Mouse (Mus musculus) midbrain, embryonic 10.5 days (tissue): ENCODE data around the gene P2rx6. TPM values are rescaled to one million over a fixed set of nuclear protein-coding genes. Genes with fewer than 3 reads are reported as not detected.

Experiments
- DNase-seq: peaks from one replicate; pipeline ENCODE4 v3.0.0-alpha.2; 2017; ENCODE audit warnings: low spot score
- H3K27ac ChIP-seq: fragments of 300-500 bp; sonication (generic); replicated peaks from 2 replicates; pipeline ENCODE4 v1.5.1; 2016; ENCODE audit warnings: mild to moderate bottlenecking
- H3K27me3 ChIP-seq: fragments of 300-500 bp; sonication (generic); 2 replicates; pipeline ENCODE4 v1.6.1; 2016; ENCODE audit warnings: low read depth, mild to moderate bottlenecking; ENCODE audit not compliant: poor library complexity, severe bottlenecking
- H3K36me3 ChIP-seq: fragments of 300-500 bp; sonication (generic); 2 replicates; pipeline ENCODE4 v1.6.1; 2016; ENCODE audit warnings: mild to moderate bottlenecking, moderate library complexity
- H3K4me1 ChIP-seq: fragments of 300-500 bp; sonication (generic); 2 replicates; pipeline ENCODE4 v1.6.1; 2016
- H3K4me3 ChIP-seq: fragments of 300-500 bp; sonication (generic); 2 replicates; pipeline ENCODE4 v1.5.1; 2016; ENCODE audit warnings: mild to moderate bottlenecking, moderate library complexity
- H3K9me3 ChIP-seq: fragments of 300-500 bp; sonication (generic); replicated peaks from 2 replicates; pipeline ENCODE4 v1.6.1; 2016; ENCODE audit warnings: mild to moderate bottlenecking
- WGBS: fragments of 180-500 bp; shearing (Covaris S2); methylation state at CpG from one replicate; pipeline ENCODE4 v1.1.7; 2016; 5-methylcytosine and 5-hydroxymethylcytosine counted together
- polyA plus RNA-seq: library from polyadenylated mRNA; unstranded; fragments of >200 nt; fragmentation: Nextera tagmentation; extraction: Ambion mirVana; gene quantifications from 2 replicates; pipeline ENCODE4 v1.2.1, GENCODE M21; 2016

The P2rx6 gene
- polyA plus RNA-seq, 1 experiment from 2014 or later, result 0.62 TPM

DNA sequence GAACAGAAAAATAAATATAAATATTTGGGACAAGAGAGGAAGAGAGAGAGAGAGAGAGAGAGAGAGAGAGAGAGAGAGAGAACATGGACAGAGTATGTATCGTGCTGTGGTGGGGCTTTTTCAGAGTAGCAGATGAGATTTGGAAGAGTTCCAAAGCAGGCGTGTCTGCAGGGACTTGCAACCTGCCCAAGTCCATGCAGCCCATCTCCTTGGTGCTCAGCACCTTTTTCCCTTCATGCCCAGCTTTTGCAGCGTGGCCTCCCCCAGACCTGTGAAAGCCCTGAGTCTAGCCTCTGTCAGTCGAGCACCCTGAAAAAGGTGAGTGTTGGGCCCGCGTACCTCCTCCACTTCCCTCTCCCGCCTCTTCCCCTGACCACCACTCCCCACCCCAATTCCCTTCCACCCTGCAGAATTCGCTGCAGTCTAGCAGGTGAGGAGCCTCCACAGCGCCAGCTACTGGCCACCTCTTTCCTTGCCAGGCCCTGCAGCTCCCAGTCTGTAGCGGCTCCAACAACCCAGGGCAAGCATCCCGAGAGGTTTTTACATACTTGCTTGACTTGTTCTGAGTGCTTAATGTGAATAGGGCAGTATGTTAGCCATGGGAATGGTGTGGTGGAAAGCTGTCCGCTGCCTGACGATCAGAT, 56.4 kb downstream of the P2rx6 start:
- WGBS, result 23% methylated on average over 13 of the region's 13 CpGs
- Histone ChIP-seq H3K36me3 (peaks cover 20% of the 10 kb centered on the region), H3K27ac (no peak overlapping the region), H3K27me3 (no peaks in the 10 kb centered on the region; the same call in 1 of the 2 replicates), H3K4me3 (no peak overlapping the region), H3K4me1 (peaks cover 11% of the 10 kb centered on the region), H3K9me3 (no peaks in the 10 kb centered on the region)
- peak; percentile 62 for DNase-seq

DNA sequence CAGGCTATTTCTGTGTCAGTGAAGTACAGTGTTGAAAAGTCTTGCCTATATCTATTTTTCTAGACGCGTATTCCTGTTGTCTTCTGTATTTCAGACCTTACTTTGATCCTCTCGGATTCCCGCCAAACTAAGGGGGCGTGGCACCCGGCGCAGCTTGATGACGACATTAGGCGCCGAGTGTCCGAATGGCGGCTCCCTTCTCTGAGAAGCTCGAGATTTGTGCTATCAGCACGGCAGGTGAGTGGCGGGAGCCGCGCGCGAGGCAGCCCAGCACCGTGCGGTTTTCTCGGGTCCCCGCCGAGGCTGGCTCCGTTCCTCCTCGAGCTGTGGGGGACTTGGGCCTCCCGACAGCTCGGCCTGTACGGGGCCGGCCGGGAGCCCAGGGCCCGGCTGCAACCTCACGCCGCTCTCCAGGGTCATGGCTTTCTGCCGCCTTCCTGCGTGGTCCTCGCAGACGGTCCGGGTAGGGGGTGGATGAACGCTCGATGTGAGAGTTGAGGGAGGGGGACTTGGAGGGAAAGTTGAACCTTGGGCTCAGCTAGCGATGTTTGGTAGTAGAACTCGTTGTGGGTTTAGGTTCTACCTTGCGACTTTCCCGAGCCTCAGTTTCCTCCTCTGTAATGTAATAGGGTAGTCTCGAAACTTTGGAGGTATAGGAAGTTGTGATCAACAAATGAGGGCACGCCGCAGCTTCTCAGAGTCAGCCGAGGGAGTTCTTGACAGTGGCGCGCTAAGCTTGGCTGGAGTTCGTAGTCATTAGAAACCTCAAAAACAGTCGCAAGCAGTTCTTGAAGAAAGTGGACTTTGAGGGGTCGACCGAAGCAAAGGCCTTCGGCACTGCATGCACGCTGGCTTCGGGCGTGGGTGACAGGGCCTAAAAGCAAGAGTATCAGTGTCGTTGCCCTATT, 57.8 kb downstream of the P2rx6 start, which contains the start of gene Smpd4:
Smpd4 (plus strand) TSS at position 157 of the 908 bp plus-strand sequence.
- DNase-seq, result peak; percentile 93

GRCm38 (mm10) chr16:17621936-17622335, 60.3 kb downstream of the P2rx6 start:
- Histone ChIP-seq H3K27me3 (no peaks in the 10 kb centered on the region; the same call in 1 of the 2 replicates), H3K4me1 (peaks cover 11% of the 10 kb centered on the region), H3K4me3 (no peak overlapping the region), H3K36me3 (peaks cover 56% of the 10 kb centered on the region), H3K27ac (no peak overlapping the region), H3K9me3 (no peaks in the 10 kb centered on the region)
- WGBS, result 97% methylated on average over 1 of the region's 1 CpGs
- DNase-seq, result no peak

More for the DNA sequence above, 57.8 kb downstream of the P2rx6 start, which contains the start of gene Smpd4:
- H3K4me1 ChIP-seq, result peaks cover 11% of the 10 kb centered on the region
- no peaks in the 10 kb centered on the region; the same call in 1 of the 2 replicates for H3K27me3 ChIP-seq
- H3K9me3 ChIP-seq, result no peaks in the 10 kb centered on the region
- H3K36me3 ChIP-seq, result peaks cover 34% of the 10 kb centered on the region
- H3K27ac ChIP-seq, result peak within 1 kb of the TSS; percentile 91
- H3K4me3 ChIP-seq, result peak within 1 kb of the TSS; percentile 96
- 3% methylated on average over 60 of the region's 60 CpGs for WGBS

DNA sequence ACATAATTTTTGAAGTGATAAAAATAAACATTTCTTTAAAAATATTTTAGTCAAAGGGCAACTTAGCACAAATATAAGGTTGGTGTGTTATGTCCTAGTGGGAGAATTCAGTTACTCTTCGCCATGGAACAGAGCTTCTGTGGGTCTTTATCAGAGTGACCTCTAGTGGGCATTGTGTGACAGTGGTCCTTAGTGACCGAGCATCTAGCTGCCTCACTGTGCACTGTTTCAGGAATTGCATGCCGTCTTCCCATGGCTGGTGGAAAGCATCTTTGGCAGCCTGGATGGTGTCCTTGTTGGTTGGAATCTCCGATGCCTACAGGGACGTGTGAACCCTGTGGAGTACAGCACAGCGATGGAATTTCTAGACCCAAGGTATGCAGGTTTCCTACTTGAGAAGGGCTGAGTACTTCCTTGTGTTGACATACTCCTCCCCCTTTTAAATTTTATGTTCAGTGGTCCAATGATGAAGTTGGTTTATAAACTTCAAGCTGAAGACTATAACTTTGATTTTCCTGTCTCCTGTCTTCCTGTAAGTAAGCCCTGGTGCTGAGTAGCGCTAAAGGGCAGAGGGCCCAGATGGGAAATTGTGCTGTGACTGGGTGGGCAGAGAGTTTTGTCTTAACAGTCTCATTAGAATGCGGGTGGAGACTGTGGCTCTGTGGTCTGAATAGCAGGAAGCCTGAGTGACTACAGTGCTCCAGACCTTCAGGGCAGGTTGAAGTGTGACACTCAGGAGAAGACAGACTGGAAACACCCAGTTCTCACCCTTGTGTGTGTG, 64.0 kb downstream of the P2rx6 start:
- Histone ChIP-seq H3K4me1 (peaks cover under 1% of the 10 kb centered on the region; the same call in 1 of the 2 replicates), H3K27me3 (no peaks in the 10 kb centered on the region), H3K4me3 (no peak overlapping the region), H3K9me3 (no peaks in the 10 kb centered on the region), H3K36me3 (peaks cover 94% of the 10 kb centered on the region), H3K27ac (no peak overlapping the region)
- DNase-seq, result no peak
- 73% methylated on average over 8 of the region's 8 CpGs for WGBS

DNA sequence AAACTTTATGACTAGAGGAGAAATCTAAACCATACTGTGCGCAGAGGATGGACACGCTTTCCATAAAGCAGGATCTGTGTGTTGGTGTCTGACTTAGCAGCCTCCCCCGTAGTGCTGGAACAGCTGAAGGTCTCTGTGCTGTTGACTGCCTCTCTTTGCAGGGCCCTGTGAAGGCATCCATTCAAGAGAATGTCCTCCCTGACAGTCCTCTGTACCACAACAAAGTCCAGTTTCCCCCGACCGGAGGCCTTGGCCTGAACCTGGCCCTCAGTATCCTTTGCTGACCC, 64.5 kb downstream of the P2rx6 start:
- Histone ChIP-seq H3K4me3 (no peak overlapping the region), H3K9me3 (no peaks in the 10 kb centered on the region), H3K4me1 (no peaks in the 10 kb centered on the region), H3K36me3 (peaks cover 97% of the 10 kb centered on the region), H3K27ac (no peak overlapping the region), H3K27me3 (no peaks in the 10 kb centered on the region)
- no peak for DNase-seq
- 94% methylated on average over 5 of the region's 5 CpGs for WGBS

Other genes starting within 250 kb of the P2rx6 start
- gene Serpind1, start 230.5 kb upstream of the P2rx6 start, polyA plus RNA-seq, result 0.09 and 0.29 TPM in 2 replicates
- 11.3 and 13.7 TPM in 2 replicates for gene Snap29, start 155.9 kb upstream of the P2rx6 start, polyA plus RNA-seq
- gene Pi4ka, start 155.6 kb upstream of the P2rx6 start, polyA plus RNA-seq, result 34.3 and 43.9 TPM in 2 replicates
- gene Crkl, start 109.9 kb upstream of the P2rx6 start, polyA plus RNA-seq, result 69.2 and 71.6 TPM in 2 replicates
- gene Aifm3, start 72.3 kb upstream of the P2rx6 start, polyA plus RNA-seq, result 2.6 and 3.5 TPM in 2 replicates
- gene Lztr1, start 53.2 kb upstream of the P2rx6 start, polyA plus RNA-seq, result 87.3 and 101 TPM in 2 replicates
- 52.0 and 56.9 TPM in 2 replicates for gene Thap7, start 30.7 kb upstream of the P2rx6 start, polyA plus RNA-seq
- 0.17 and 0.27 TPM in 2 replicates for gene Lrrc74b, start 638 bp upstream of the P2rx6 start, polyA plus RNA-seq
- 2.4 and 2.6 TPM in 2 replicates for gene Slc7a4, start 21.3 kb downstream of the P2rx6 start, polyA plus RNA-seq
- 47.3 and 52.2 TPM in 2 replicates for gene Smpd4, start 57.5 kb downstream of the P2rx6 start, polyA plus RNA-seq
- gene Ccdc74a, start 84.6 kb downstream of the P2rx6 start, polyA plus RNA-seq, result 6.4 and 8.1 TPM in 2 replicates
- 45.2 and 47.8 TPM in 2 replicates for gene Med15, start 171.0 kb downstream of the P2rx6 start, polyA plus RNA-seq
- 52.6 and 57.4 TPM in 2 replicates for gene Klhl22, start 197.7 kb downstream of the P2rx6 start, polyA plus RNA-seq
- 4.1 TPM in 2 replicates for gene Scarf2, start 235.4 kb downstream of the P2rx6 start, polyA plus RNA-seq